Mouse (Mus musculus) lung, adult 2 months (tissue): ENCODE results near the gene Rasgef1c. TPM values are rescaled to one million over a fixed set of nuclear protein-coding genes. Genes with fewer than 3 reads are reported as not detected.

Source experiments
- DNase-seq: peaks from one replicate; pipeline ENCODE4 v3.0.0; 2022
- H3K4me1 ChIP-seq: fragments of 200-500 bp; 2 replicates; pipeline ENCODE4 v1.6.1; 2011; ENCODE audit warnings: low read length; ENCODE audit not compliant: control insufficient read depth, insufficient read depth
- H3K4me3 ChIP-seq: fragments of 200-500 bp; replicated peaks from 2 replicates; pipeline ENCODE3; 2011; ENCODE audit warnings: low read depth, mild to moderate bottlenecking, control low read depth, low read length; ENCODE audit errors: extremely low read depth
- CTCF ChIP-seq: fragments of 200-500 bp; IDR thresholded peaks from 2 replicates; pipeline ENCODE4 v1.5.1; 2011; ENCODE audit warnings: mild to moderate bottlenecking, low read length, control low read depth; ENCODE audit not compliant: insufficient read depth
- POLR2A ChIP-seq: fragments of 200-500 bp; IDR thresholded peaks from 2 replicates; pipeline ENCODE4 v1.6.1; 2011; ENCODE audit warnings: low read depth, mild to moderate bottlenecking, control low read depth, low read length, borderline replicate concordance; ENCODE audit errors: extremely low read depth
- WGBS: fragments of 180-500 bp; shearing (Covaris S2); methylation state at CpG from one replicate; pipeline ENCODE4 v1.1.7; 2018; 5-methylcytosine and 5-hydroxymethylcytosine counted together
- polyA plus RNA-seq: library from polyadenylated mRNA; depleted of rRNA; stranded (reverse); fragments of >200 nt; gene quantifications from 2 replicates; pipeline ENCODE4 v1.2.3, GENCODE M21; 2012; rRNA removed

Rasgef1c gene
- polyA plus RNA-seq = 0.26 and 0.91 TPM in 2 replicates

DNA sequence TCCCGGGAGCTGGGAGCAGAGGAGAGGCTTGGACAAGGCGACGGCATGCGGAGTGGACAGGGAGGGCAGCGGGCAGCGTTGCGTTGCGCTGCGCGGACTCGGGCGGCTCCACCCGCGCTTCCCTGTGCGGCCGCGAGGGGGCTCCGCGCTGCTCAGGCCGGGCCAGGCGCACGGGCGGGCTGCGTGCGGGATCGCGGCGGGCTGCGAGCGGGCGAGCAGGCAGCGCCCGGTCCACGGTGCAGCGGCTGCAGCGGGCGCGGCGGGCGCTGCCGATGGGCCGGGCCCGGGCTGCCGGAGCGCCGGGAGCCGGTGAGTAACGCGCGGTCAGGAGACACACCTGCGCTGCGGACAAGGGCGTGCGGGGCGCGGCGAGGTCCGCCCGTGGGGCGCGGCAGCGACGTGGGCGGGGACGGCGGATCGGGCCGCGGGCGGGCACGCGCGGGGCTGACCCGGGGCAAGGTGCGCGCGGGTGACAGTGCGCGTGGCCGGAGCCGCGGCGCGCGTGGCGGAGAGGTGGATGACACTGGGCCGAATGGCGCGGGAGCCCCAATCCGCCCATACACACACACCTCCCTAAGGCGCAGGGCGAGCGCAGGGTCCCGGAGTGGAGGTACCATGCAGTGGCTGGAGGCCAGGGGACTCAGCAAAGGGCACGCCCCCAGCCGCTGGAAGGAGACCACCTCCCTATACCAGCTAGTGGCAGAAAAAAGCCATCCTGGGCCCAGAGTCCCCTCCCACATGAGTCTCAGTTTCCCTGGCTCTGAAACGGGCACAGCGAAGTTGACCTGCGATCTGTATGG is at the start of gene Rasgef1c:
TSS of gene Rasgef1c (plus strand) at position 177 of the 800 bp plus-strand sequence.
- Histone ChIP-seq H3K4me1 (no peaks in the 10 kb centered on the region), H3K4me3 (peak within 1 kb of the TSS; percentile 20)
- peak; percentile 61 for DNase-seq
- TF ChIP-seq POLR2A (no peak), CTCF (peak; percentile 0; the same call in 1 of the 2 replicates)
- 3% methylated on average over 90 of the region's 99 CpGs for WGBS

DNA sequence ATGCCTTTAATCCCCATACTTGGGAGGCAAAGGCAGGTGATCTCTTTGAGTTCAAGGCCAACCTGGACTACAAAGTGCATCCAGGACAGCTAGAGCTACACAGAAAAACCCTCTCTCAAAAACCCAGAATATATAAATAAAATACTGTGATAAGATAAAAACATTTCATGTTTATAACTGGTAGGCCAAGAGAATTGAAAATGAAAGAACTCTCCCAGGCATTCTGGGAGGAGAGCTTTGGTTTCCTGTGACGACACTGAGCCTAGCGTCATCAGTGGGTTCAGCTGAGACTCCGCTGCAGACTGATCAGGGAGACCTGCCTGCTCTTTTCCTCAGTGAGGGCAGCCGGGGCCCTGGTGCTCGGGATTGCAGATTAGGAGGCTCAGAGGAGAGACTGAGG is 46.5 kb upstream of the Rasgef1c start:
- Histone ChIP-seq H3K4me3 (no peak overlapping the region), H3K4me1 (peaks cover 2% of the 10 kb centered on the region; the same call in 1 of the 2 replicates)
- WGBS = 49% methylated on average over 5 of the region's 5 CpGs
- DNase-seq = no peak
- TF ChIP-seq CTCF (no peak), POLR2A (no peak)

DNA sequence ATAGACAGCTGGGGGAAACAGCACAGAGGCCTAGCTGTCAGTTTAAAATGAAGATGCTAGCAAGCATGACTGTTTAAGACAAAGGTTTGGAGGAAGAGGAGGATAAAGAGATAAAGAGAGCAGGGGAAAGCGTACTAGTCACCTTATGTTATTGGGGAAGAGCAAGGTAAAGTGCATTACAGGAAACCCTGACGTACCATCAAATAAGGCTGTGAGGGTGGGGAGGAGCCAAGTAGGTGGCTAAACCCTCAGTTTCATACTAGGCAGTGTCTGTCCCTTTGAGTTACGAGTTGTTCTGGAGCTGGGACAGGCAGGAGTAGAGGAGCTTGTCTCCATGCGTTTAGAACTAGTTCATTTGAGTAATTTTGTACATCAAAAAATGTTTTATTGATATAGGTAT is 40.5 kb upstream of the Rasgef1c start:
- no peak for DNase-seq
- WGBS = 82% methylated on average over 4 of the region's 4 CpGs
- TF ChIP-seq POLR2A (no peak), CTCF (no peak)
- no peaks in the 10 kb centered on the region; the same call in 1 of the 2 replicates for H3K4me1 ChIP-seq
- H3K4me3 ChIP-seq = no peak overlapping the region

DNA sequence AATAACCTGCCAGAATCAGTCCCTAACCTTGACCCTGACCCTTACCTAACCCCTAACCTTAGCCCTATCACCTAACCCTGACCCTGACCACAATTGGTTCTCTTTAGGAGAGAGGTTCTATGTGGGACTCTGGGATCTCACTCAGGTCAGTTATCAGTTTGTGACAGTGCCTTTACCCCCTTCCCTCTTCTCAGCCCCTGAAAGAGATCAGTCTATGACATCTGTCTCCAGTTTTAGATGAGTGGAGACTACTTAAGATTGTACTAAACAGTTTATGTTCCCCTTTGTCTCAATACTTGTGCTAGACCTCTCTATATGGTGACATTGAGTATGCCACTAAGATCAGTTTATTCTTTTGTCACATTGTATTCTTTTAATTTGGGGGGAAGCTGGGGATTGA is 37.7 kb upstream of the Rasgef1c start:
- no peak for DNase-seq
- H3K4me1 ChIP-seq = no peaks in the 10 kb centered on the region; the same call in 1 of the 2 replicates
- H3K4me3 ChIP-seq = no peak overlapping the region
- TF ChIP-seq CTCF (no peak), POLR2A (no peak)

DNA sequence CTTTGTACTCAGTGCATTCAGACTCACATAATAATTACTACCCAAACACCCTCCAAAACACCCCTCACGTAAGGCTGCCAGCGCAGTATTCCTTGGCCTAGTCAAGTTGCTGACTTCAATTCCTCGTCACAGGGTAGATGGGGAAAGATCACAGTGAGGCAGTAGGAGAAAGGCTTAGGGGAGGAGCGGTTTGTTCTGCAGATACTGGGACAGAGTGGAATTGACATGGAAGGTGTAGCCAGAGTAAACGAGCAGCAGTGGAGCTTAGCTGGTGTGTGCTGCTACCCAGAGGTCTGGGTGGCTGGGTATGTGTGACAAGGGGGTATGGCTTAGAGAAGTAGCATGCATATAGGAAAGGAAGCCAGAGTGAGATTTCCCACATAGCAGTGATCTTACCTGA is 34.3 kb upstream of the Rasgef1c start:
- DNase-seq = no peak
- H3K4me3 ChIP-seq = no peak overlapping the region
- TF ChIP-seq CTCF (no peak), POLR2A (no peak)
- H3K4me1 ChIP-seq = no peaks in the 10 kb centered on the region
- WGBS = 89% methylated on average over 5 of the region's 5 CpGs

DNA sequence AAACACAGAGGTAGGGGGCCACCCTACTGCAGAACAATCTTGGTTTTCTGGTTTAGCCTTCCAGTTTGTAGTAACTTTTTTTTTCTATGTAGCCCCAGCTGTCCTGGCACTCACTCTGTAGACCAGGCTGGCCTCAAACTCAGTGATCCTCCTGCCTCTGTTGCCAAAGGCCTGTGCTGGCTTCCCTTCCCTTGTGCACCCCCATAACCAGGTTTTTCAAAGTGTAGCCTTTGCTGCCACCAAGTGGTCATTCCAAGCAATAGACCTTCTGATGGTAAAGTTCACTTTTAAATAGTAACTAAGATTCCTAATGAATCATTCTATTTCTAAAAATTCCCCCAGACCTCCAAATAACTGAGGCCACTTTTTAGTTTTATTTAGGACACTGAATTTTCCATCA is 31.9 kb upstream of the Rasgef1c start:
- Histone ChIP-seq H3K4me1 (no peaks in the 10 kb centered on the region), H3K4me3 (no peak overlapping the region)
- DNase-seq = peak; percentile 32
- TF ChIP-seq CTCF = peak; percentile 65
- TF ChIP-seq POLR2A = no peak

DNA sequence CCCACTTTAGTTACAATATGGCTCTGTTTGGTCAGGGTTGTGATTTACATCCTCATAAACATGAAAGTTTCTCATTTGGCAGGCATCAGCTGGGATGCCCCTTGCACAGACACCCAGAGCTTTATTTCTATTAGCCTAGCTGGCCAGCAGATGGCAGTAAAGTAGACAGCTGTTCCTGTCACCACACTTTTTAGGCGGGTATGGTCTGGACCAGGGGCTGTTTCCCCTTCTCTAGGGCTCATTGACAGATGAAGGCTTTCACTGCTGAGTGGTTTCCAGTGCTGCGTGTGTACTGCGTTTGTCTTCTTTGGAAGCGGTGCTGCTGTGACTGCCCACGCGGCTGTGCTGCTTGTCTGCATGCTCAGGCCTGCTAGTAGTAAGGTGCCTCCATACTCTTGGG is 29.7 kb upstream of the Rasgef1c start:
- Histone ChIP-seq H3K4me1 (no peaks in the 10 kb centered on the region), H3K4me3 (no peak overlapping the region)
- WGBS = 54% methylated on average over 6 of the region's 6 CpGs
- TF ChIP-seq CTCF = peak; percentile 43; the same call in 1 of the 2 replicates
- no peak for TF ChIP-seq POLR2A
- DNase-seq = peak; percentile 25

DNA sequence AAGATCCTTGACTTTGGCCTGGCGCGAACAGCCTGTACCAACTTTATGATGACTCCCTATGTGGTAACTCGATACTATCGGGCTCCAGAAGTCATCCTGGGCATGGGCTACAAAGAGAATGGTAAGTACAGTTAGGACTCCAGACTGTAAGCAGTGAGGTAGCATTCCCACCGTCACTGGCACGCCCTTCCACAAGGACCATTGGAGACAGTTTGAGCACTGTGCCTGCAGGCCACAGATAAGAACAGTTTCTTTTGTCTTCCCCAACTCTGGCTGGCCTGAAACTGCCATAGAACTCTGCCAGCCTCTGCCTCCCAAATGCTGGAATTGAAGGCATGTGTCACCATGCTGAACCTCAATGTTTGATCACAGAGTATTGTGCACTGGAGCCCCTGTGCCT is 28.9 kb upstream of the Rasgef1c start:
- WGBS = 92% methylated on average over 6 of the region's 6 CpGs
- no peak for DNase-seq
- Histone ChIP-seq H3K4me3 (no peak overlapping the region), H3K4me1 (no peaks in the 10 kb centered on the region)
- TF ChIP-seq CTCF (no peak), POLR2A (no peak)

DNA sequence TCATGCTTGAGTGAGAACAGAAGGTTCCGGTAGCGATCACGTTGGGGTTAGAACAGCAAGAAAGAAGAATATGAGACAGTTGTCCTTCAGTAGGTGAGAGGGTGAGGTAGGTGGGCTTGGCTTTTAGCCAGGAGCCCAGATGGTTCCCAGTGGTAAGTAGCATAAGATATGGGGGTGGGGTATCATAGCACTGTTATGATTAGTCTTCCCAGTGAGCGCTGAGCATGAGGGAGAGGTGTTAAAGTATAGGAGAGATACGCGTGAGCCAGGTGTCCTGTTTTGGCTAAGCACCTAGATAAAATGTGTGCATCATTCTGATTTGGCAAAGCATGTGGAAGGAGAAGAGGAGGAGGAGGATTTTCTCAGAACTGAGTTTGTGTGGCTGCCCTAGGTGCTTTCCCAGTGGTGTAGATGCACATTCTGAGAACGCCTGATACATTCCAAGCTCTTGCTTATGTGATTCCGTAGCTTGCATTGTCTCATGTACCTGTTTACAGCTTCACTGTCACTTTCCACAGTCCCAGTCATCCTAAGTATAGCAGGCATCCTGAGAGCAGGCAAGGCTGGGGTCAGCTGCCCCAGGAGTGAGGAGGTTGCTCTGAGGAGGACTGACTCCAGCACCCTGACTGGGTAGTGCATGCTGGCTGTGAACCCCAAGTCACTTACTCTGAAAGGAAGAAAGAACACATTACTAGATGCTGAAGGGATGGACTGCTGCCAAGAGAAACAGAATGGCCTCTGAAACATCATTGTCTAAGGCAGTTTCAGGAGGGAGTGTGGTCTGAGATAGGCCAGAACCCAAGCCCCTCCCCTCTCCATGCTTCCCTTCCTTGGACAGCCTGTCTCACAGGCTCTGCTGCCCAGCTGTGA is 24.5 kb upstream of the Rasgef1c start:
- Histone ChIP-seq H3K4me1 (peaks cover 5% of the 10 kb centered on the region; the same call in 1 of the 2 replicates), H3K4me3 (no peak overlapping the region)
- WGBS = 81% methylated on average over 8 of the region's 8 CpGs
- no peak for DNase-seq
- TF ChIP-seq CTCF = no peak
- TF ChIP-seq POLR2A = no peak
